Mouse (Mus musculus) heart, postnatal 25 days (tissue): ENCODE data around the gene Nos2. TPM values are rescaled to one million over a fixed set of nuclear protein-coding genes. Genes with fewer than 3 reads are reported as not detected.

Experiments used
- DNase-seq: peaks from one replicate; pipeline ENCODE4 v3.0.0; 2022; ENCODE audit warnings: low spot score
- intact Hi-C: fragments of 180-260 bp; cut with DNase I; formaldehyde crosslinking; loops from one replicate; pipeline ENCODE4 v1.15.1; 2025
- total RNA-seq, 2 experiments: library from RNA; stranded (reverse); gene quantifications; 2 replicates each; pipeline ENCODE4 v1.2.3; 2021

Gene Nos2
- total RNA-seq, 2 experiments from 2014 or later, result 5.2 to 6.8 TPM

DNA sequence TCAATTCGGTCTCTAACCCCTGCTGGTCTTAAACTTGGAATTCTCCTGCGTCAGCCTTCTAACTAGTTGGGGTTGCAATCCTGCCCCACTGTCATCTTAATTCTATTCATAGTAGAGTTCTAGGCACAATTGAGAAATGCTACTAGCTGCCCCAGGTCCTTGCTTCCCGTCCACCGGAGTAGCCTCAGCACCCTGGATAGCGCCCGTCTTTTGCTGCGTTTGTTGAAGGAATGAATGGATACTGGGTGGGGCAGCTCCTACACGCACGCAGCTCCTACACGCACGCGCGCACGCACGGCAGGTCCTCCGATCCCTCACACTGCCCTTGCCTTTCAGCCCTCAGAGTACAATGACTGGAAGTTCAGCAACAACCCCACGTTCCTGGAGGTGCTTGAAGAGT, 31.9 kb downstream of the Nos2 start:
- intact Hi-C loops, result loop anchor here (10.0 kb wide), 2 partner anchors 388 to 442 kb away; no protein-coding TSS in a partner anchor
- no peak for DNase-seq

DNA sequence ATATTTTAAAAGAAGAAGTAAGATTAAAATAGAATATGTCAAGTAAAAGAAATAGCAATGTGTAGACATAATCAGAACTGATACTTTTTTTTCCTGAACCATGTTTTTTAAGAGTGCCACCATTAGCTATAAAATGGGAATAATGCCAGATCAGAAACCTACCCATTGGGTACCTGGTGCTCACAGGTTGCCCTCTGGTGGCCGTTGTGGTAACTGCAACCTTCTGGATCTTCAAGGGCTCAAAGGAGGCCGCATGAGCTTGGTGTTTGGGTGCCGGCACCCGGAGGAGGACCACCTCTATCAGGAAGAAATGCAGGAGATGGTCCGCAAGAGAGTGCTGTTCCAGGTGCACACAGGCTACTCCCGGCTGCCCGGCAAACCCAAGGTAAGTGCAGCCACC, 35.7 kb downstream of the Nos2 start:
- DNase-seq, result peak; percentile 29
- intact Hi-C loops, result loop anchor here (1.0 to 10.0 kb wide), 6 partner anchors 31 to 439 kb away; no protein-coding TSS in a partner anchor

DNA sequence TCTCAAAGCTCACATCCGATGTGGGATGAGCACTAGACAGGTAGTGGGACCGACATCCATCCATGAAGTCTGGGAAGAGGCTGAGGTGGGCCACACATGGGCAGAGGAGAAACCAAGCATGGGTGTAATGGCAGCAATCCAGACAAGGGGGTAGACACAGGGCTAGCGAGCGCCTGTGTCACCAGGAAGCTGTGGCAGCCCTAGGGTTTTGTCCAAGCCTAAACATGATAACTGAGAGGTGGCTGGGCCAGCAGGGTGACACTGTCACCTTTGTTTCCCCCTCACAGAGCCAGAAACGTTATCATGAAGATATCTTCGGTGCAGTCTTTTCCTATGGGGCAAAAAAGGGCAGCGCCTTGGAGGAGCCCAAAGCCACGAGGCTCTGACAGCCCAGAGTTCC, 38.8 kb downstream of the Nos2 start:
- intact Hi-C loops, result loop anchor here (5.0 to 10.0 kb wide), 3 partner anchors 333 to 435 kb away; no protein-coding TSS in a partner anchor
- no peak for DNase-seq

DNA sequence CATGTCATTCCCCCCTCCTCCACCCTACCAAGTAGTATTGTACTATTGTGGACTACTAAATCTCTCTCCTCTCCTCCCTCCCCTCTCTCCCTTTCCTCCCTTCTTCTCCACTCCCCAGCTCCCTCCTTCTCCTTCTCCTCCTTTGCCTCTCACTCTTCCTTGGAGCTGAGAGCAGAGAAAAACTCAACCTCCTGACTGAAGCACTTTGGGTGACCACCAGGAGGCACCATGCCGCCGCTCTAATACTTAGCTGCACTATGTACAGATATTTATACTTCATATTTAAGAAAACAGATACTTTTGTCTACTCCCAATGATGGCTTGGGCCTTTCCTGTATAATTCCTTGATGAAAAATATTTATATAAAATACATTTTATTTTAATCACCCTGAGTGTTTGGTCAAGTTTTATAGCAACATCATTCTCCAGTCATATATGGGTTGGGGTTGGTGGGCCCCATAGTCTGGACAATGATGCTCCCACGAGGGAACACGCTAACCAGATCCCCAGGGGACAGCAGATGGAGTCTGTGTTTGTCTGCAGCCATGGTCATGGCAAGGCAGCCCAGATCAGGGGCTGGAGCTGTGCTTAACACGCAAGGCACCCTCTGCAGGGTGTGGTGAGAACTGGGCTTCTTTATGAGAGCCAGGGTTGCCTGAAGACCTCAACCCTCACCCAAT, 39.4 kb downstream of the Nos2 start:
- intact Hi-C loops, result loop anchor here (5.0 to 10.0 kb wide), 3 partner anchors 332 to 435 kb away; no protein-coding TSS in a partner anchor
- DNase-seq, result no peak

DNA sequence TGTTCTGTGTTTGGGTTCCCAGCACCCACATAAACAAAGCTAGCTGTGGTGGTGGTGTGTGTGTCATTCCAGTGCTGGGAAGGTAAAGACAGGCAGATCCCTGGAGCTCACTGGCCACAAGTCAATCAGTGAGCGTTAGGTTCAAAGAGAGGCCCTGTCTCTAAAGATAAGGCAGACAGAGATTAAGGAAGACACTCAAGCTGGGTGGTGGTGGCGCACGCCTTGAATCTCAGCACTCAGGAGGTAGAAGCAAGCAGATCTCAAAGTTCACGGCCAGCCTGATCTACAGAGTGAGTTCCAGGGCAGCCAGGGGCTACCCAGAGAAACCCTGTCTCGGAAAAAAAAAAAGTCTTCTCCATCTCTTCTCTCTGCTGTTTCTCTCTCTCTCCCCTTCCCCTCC, 40.6 kb downstream of the Nos2 start:
- no peak for DNase-seq
- intact Hi-C loops, result no loop called here

DNA sequence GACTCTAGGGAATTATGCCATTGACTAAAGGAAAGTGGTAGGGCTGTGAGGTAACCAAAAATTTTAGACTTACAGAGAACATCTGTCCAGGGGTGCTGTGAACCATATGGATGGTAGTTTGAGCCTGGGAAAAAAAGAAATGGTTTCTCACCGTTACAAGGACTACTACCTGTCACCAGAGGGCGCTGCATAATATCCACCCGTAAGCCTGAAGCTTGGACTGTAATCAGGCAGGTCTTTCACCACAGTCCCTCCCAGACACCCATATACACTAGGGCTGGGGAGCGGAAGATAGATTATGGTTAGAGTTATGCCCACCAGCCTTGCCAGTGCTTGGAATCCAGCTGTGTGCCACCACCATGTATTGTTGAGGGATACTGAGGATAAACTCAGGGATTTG, 46.8 kb downstream of the Nos2 start:
- intact Hi-C loops, result loop anchor here (5.0 kb wide), 1 partner anchor 50 kb away; no protein-coding TSS in a partner anchor
- no peak for DNase-seq

DNA sequence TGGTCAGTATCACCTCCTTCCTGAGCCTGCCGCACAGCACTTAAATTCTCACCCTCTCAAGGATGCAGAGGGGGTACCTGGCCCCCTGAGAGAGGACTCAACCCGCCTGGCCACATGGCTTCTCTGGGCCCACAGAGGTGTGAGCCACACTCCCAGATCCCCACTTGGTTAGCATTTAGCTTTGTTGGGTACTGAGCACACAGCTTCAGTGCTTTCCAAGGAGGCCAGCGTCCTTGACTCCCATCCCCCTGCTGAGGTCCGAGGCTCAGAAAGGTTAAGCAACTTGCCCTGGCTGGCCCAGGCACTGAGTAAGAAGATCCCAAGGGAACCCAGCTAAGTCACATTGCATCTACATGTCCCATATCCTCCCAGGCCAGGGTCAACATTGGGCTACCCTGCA, 47.5 kb downstream of the Nos2 start:
- intact Hi-C loops, result loop anchor here (5.0 kb wide), 1 partner anchor 49 kb away; no protein-coding TSS in a partner anchor
- DNase-seq, result no peak

DNA sequence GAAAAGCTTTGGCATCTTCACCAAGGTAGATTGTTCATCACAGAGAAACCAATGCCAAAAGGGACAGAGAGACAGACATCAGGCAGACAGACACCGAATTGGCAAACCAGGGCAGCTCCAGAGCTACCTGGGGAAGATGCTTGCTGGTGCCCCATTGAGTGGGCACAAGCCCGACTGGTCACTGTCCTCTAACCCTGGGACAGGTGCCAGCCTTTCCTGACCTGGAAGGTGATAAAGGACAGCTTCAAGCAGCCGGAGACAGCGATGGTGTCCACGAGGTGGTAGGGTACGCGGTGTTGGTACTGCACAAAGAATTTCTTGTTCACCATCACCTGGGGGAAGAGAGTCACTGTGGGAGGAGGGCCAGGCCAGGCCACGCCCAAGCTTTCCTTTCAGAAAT, 50.5 kb downstream of the Nos2 start:
- intact Hi-C loops, result no loop called here
- DNase-seq, result no peak

DNA sequence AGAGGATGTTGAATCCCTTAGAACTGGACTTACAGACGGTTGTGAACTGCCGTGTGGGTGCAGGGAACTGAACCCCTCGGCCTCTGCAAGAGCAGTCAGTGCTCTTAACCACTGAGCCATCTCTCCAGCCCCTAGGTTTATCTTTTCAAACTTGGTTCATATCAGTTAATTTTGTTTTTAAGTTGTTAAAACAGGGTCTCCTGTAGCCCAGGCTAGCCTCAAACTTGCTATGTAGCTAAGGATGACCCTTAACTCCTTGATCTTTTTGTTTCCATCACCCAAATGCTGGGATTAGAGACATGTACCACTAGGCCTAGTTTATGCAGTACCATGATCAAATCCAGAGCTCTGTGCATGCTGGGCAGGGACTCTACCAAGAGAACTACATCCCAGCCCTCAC, 51.2 kb downstream of the Nos2 start:
- no peak for DNase-seq
- intact Hi-C loops, result no loop called here

DNA sequence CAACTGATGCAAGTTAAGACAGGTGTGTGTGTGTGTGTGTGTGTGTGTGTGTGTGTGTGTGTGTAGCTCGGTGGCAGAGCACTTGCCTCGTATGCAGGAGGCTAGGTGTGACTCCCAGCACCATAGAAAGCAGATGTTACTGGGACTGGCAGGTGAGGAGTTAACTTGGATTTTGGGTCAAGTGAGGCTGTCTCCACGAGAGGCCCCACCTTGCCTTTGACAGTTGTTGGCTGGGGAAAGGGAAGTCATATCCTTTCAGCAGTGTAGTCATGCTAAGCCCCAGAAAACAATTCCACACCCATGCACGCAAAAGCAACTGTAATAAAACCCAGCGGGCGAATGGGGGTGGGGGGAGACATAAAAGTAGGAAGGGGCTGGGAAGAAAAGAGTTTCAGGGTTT, 51.7 kb downstream of the Nos2 start:
- DNase-seq, result no peak
- intact Hi-C loops, result no loop called here

DNA sequence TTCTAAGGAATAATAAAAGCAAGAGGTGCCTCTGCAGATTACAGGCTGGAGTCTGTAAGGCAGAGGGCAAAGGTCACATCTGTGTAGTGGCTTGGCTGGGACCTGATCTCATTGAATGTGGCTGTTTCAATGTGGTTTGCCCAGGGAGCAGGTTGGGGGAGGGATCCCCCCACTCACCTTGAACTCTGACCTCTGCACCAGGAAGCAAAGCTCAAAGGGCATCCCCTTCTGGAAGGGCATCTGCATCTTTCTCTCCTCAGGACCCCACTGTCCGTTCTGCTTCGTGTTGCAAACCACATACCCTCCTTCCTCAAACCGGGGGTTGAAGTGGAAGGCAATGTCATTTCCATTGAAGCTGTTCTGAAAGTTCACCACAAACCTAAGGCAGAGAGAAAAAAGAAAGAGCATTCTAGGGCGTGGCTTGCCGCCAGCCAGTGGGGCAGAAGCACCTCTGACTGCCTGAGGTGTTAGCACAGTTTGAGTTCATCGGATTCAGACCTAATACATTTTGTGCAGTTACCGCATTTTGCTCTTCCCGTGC, 52.3 kb downstream of the Nos2 start:
- no peak for DNase-seq

DNA sequence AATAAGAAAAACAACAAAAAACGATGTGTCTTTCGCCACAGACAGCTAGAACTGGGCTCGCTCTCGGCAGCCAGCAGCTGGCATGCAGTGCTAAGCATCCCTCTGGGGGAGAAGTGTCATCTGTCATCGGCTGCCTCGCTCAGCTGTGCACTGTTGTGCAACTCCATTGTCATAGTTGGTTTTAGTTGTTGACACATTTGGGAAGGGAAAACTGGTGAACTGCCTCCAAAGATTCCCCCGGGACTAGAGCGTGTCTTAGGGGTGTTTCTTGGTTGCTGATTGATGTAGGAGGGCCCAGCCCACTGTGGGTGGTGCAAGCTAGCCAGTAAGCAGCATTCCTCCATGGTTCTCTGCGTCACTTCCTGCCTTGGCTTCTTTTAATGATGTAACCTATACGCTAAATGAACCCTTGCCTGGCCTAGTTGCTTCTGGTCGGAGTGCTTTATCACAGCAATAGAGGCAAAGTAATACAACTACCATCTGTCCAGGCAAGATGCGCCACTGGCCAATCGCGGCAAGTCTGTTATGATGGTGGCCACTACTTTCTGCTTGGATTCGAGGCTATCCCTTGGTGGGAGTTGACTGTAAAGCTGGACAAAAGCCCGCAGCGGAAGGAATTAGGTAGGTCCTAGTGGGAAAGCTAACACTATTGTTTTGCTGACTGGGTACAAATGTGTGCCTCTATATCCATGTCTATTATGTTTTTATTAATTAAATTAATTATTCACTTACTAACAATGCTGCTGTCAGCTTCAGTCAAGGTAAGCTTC, 53.0 kb downstream of the Nos2 start:
- peak; percentile 69 for DNase-seq
- intact Hi-C loops, result no loop called here

More for the DNA sequence above, 52.3 kb downstream of the Nos2 start:
- intact Hi-C loops, result no loop called here

DNA sequence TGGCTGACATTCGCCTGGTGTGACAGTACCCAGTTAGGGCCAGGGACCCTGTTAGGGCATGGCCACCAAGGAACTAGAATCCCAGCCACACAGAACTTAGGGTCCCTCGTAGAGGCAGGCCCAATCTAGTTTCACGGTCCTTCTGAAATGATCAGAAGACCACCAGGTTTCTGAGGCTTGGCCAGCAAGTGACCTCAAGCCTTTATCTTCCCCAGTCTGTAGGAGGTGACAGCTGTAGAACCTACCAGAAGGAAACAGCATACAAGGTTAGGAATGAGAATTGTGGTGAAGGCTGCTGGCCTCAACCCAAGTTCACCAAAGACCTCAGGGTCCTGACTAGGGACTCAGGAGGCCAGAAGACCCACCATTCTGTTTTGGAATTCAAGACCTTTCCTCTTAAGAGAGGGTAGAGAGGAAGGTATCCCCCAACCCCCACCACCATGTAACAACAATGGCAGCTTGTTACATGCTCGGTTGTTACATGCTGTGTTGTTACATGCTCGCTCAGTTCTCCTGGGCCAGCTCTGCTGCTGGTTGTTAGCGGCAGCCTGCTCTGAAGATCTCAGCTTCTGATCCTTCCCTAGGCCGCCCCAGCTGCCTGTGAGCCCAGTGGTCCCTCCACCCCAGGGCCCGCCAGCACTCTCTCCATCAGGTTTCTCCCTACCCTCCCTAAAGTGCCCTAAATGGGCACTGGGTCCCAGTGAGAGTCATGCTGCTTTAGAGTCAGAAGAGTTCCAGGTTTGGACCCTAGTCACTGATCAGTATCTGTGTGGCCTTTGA, 56.3 kb downstream of the Nos2 start:
- no peak for DNase-seq
- intact Hi-C loops, result no loop called here

DNA sequence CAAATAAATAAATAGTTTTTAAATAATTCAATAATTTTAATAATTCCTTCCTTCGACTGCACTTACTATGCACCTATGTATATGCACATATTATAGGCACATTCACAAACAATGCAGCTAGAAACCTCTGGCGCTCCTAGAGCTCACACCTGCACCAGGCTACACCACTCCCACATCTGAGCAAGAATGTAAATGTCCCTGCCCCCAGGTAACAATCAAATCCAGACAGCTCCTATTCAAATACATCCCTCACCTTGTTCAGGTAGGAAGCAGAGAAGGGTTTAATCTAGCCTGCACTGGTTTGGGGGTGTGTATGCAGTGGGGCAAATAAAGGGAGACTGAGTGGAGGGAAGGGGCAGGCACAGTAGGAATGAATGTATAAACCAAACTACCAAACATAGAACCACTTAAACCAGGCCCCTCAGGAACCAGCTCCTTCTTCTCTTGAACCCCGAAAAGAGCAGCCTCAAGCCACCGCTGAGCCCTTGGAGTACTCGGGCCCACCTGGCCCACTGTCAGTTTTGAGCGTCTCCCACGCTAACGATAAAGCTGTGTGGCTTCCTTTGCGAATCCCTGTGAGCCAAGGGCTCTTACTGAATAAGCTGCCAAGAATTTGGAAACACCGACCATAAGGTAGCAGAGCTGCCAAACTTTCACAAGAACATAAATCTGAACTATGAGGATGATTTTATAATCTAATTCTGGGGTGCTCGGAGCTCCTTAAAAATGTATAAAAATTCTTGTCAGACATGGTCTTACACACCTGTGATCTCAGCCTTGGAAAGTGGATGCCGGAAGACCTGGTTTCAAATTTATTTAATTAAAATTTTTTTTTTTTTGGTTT, 57.8 kb downstream of the Nos2 start:
- no peak for DNase-seq
- intact Hi-C loops, result no loop called here

DNA sequence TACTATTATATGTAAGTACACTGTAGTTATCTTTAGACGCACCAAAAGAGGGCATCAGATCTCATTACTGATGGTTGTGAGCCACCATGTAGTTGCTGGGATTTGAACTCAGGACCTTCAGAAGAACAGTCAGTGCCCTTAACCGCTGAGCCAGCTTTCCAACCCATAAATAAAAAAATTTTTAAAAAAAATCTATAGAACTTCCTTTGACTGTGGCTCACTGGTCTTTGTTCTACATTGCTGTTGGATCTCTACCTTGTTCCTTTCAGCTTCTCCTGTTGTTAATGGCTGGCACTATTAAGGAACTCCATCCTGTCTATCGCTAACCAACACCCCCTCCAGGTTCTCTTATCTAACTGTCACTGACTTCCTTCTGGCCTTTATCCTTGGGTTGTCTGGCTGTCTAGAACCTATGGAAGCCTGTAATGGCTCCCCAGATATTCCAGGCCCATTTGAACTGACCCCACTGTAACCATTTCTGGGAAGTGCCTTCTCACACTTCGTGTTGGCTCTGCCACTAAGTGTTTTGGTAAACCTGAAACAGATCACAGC, 59.6 kb downstream of the Nos2 start:
- intact Hi-C loops, result no loop called here
- no peak for DNase-seq

DNA sequence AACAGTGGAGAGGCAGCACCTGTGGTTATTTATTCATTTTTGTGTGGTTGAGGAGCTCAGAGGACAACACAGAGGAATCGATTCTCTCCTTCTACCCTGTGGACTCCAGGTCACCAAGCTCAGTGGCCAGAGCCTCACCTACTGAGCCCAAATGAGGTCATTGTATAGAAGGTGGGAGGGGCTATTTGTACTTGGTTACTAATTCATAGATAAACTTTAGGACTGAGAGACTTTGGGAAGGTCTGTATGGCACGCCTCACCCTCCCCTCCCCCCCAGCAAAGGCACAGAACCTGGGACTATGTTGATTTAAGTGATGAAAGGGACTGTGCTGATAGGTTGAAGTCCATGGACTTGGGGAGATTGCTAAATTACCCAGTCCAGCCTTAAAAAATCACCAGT, 61.5 kb downstream of the Nos2 start:
- intact Hi-C loops, result loop anchor here (2.0 kb wide), 1 partner anchor 35 kb away; no protein-coding TSS in a partner anchor
- no peak for DNase-seq

DNA sequence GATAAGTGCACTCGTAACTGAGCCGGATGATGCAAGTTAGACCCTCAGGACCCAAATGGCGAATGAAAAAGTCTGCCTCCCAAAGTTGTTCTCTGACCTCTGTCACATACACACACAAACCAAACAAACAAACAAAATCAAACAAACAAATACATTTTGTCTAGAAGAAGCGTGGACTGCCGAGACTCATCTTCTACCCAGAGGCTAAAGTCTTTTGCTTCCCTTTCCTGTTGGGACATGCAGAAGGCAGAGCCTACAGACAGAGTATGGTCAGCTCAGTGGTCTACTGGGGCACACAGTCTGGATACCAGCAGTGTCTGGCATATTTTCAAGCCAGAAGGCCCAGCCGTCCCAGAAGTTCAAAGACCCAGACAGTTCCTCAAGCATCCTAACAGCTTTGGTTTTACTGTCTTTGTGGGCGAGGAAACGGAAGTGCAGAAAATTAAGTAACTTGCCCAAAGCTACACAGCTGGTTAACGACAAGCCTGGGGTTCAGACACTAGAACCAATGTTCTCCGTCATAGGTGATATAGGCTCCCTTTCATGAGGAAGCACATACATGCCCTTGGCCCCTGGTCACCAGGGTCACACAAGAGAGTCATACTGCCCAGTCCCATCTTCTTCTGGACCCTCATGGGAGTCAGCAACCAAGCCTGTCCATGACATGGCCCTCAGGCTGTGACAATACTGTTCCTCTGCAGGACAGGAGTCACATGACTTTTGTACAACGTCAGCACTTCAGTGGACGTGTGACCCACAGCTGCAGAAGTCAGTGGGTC, 62.1 kb downstream of the Nos2 start:
- no peak for DNase-seq
- intact Hi-C loops, result loop anchor here (2.0 kb wide), 1 partner anchor 34 kb away; no protein-coding TSS in a partner anchor

DNA sequence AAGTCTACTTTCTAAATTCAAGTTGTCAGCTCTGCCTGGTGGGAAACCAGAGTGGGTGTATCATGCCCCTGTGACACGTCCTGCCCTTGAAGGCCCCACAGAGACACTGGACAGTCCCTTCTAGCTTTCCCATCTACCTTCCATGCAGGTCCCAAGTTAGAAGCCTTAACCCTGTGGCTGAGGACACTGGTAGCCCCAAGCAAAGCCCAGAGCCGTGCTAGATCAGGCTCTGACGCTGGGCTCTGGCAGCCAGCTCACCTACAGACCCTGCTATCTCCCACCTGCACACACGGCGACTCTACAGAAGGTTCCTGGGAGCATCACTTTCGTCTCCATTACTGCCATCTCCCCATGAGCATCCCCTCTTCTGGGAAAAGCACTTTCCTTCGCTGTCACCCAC, 63.0 kb downstream of the Nos2 start:
- DNase-seq, result no peak
- intact Hi-C loops, result loop anchor here (2.0 kb wide), 1 partner anchor 33 kb away; no protein-coding TSS in a partner anchor
